Mouse (Mus musculus) cerebellum, postnatal 10 days (tissue): Measurements from ENCODE around the gene Gm19965.

Source experiments
- DNase-seq, 2 experiments: peaks; one replicate each; pipeline ENCODE4 v3.0.0; 2021; ENCODE audit warnings: mixed read lengths in 2 of 2

Gm19965 gene

GRCm38 (mm10) chr1:116802683-116803082 is at the start of gene Gm19965:
Gm19965 (plus strand) TSS chr1:116802983.
- no peak for DNase-seq

- DNase-seq: peak; percentile 52 to 53
Measured at GRCm38 (mm10) chr1:116782471-116782989, 20.3 kb upstream of the Gm19965 start.
